Mouse (Mus musculus): Measurements from ENCODE around the gene Wdr35.

- no peak for TF ChIP-seq CTCF (IDR thresholded peaks at IDR 0.05; ENCODE audit: low read depth)
- no peak for TF ChIP-seq EP300 (IDR thresholded peaks at IDR 0.05; ENCODE audit: low read depth)
Observed at GRCm38 (mm10) chr12:9024071-9024470, 50.4 kb downstream of the Wdr35 start.
